Mouse (Mus musculus) megakaryocyte, embryonic 14.5 days (primary cell): ENCODE data around the gene Stim1. TPM values are rescaled to one million over a fixed set of nuclear protein-coding genes. Genes with fewer than 3 reads are reported as not detected.
A peak's percentile ranks its signal among the peaks of the same experiment; 100 is the strongest.
"Not testable (repeated sequence)": the region's sequence is repeated elsewhere in the genome, so short reads cannot be mapped to it uniquely, and the experiment has no call there.

ENCODE experiments used
- H3K27me3 ChIP-seq: replicated peaks from 2 replicates; pipeline ENCODE3; 2012; ENCODE audit warnings: inconsistent platforms
- H3K36me3 ChIP-seq: replicated peaks from 2 replicates; pipeline ENCODE3; 2012; ENCODE audit warnings: low read length, inconsistent platforms, mixed read lengths
- H3K4me1 ChIP-seq: 2 replicates; pipeline ENCODE4 v1.6.1; 2012; ENCODE audit warnings: inconsistent platforms
- H3K4me3 ChIP-seq: replicated peaks from 2 replicates; pipeline ENCODE3; 2012; ENCODE audit warnings: moderate library complexity, mild to moderate bottlenecking, inconsistent platforms
- H3K9me3 ChIP-seq: 2 replicates; pipeline ENCODE4 v1.6.1; 2012; ENCODE audit warnings: inconsistent platforms
- FLI1 ChIP-seq: IDR thresholded peaks from 2 replicates; pipeline ENCODE4 v1.6.1; 2012; ENCODE audit warnings: low read length, inconsistent platforms, mixed read lengths
- GATA1 ChIP-seq: IDR thresholded peaks from 3 replicates; pipeline ENCODE4 v1.6.1; 2012; ENCODE audit warnings: mixed read lengths, low read length, inconsistent platforms, borderline replicate concordance
- polyA plus RNA-seq: library from polyadenylated mRNA; stranded (reverse); fragments of >175 nt; gene quantifications from 2 replicates; pipeline ENCODE4 v1.2.3, GENCODE M21; 2012; ENCODE audit warnings: low replicate concordance; ENCODE audit not compliant: insufficient read depth

Gene Stim1
- polyA plus RNA-seq, 1 experiment = 106 TPM

DNA sequence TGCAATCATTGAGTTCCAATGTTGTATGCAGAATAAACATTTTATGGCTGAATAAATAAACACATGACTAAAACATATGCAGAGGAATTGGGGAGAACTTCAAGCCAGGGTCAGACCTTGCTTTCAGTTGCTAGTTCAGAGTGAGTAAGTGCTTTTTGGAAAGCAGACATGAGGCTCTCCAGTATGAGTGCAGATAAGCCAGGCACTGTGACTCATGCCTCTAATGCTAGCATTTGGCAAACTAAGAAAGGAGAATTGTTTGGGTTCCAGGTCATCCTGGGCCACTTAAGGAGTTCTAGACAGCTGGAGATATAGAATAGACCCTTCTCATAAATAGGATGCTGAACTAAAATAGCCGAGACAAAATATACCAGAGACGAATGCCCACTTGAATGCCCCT, 216.1 kb downstream of the Stim1 start:
- no peak for TF ChIP-seq GATA1
- no peak for TF ChIP-seq FLI1
- Histone ChIP-seq H3K27me3 (no peaks in the 10 kb centered on the region), H3K4me3 (peak overlapping the region; percentile 21), H3K9me3 (no peaks in the 10 kb centered on the region), H3K4me1 (peaks cover 91% of the 10 kb centered on the region), H3K36me3 (peaks cover 11% of the 10 kb centered on the region)

DNA sequence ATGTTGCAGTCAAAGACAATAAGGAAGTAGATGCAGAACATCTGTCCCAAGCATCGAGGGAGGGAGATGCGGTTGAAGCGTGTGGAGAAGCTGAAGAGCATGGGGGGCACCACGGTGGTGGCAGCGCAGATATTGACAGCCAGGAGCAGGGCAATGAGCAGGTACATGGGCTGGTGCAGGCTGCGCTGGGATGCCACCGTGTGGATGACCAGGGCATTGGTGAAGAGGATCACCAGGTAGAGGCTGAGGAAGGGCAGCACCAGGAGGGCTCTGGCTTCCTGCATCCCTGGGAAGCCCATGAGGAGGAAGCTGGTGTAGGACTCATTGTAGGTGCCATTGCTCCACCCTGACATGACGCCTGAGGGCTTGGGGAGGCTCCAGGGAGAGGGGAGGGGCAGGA, 217.2 kb downstream of the Stim1 start:
- H3K36me3 ChIP-seq = peaks cover 11% of the 10 kb centered on the region
- peaks cover 90% of the 10 kb centered on the region for H3K4me1 ChIP-seq
- H3K9me3 ChIP-seq, H3K27me3 ChIP-seq: not testable (repeated sequence)
- peak overlapping the region; percentile 59 for H3K4me3 ChIP-seq

DNA sequence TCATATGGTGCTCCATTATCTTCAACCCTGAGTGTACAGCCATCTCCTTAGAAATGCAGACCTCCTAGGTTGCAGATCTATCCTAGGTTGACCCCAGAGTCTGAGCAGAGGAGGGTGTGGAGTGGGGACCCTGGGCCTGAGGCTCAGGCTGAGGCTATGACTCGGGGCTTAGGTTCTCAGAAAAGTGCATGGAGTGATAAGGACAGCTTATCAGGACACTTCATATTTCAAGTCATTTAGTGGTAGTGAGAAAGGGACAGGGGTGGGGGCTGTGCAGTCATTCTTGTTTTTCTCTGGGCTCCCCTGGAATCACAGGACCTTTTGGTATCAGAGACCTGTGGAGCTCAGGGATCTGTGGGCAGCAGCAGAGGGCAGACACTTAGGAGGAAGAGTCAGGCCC, 218.5 kb downstream of the Stim1 start:
- H3K36me3 ChIP-seq = peaks cover 11% of the 10 kb centered on the region
- TF ChIP-seq FLI1 (no peak), GATA1 (no peak)
- no peaks in the 10 kb centered on the region for H3K9me3 ChIP-seq
- peaks cover 85% of the 10 kb centered on the region for H3K4me1 ChIP-seq
- no peaks in the 10 kb centered on the region for H3K27me3 ChIP-seq
- H3K4me3 ChIP-seq = peak overlapping the region; percentile 58

Other genes starting within 250 kb of the Stim1 start
- gene Il18bp, start 249.1 kb upstream of the Stim1 start, polyA plus RNA-seq = 24.3 and 28.3 TPM in 2 replicates
- gene Rnf121, start 202.3 kb upstream of the Stim1 start, polyA plus RNA-seq = 2.8 TPM in 1 of 2 replicates, not detected in the other
- 4.0 and 5.4 TPM in 2 replicates for gene Xndc1, start 202.3 kb upstream of the Stim1 start, polyA plus RNA-seq
- 0.51 and 0.64 TPM in 2 replicates for gene Xntrpc, start 202.1 kb upstream of the Stim1 start, polyA plus RNA-seq
- not detected in 2 replicates for gene Trpc2, start 184.7 kb upstream of the Stim1 start, polyA plus RNA-seq
- gene Art1, start 166.1 kb upstream of the Stim1 start, polyA plus RNA-seq = not detected in 2 replicates
- gene Art5, start 158.3 kb upstream of the Stim1 start, polyA plus RNA-seq = not detected in 2 replicates
- gene Chrna10, start 151.0 kb upstream of the Stim1 start, polyA plus RNA-seq = 0.18 TPM in 1 of 2 replicates, not detected in the other
- gene Nup98, start 57.6 kb upstream of the Stim1 start, polyA plus RNA-seq = 0.81 and 1.1 TPM in 2 replicates
- 8.0 and 17.3 TPM in 2 replicates for gene Pgap2, start 57.6 kb upstream of the Stim1 start, polyA plus RNA-seq
- gene Rhog, start 11.8 kb upstream of the Stim1 start, polyA plus RNA-seq = 210 and 238 TPM in 2 replicates
- gene Rrm1, start 173.9 kb downstream of the Stim1 start, polyA plus RNA-seq = 13.8 and 46.6 TPM in 2 replicates
- not detected in 2 replicates for gene Olfr543, start 213.9 kb downstream of the Stim1 start, polyA plus RNA-seq
- gene Olfr544, start 220.5 kb downstream of the Stim1 start, polyA plus RNA-seq = not detected in 2 replicates
- not detected in 2 replicates for gene Olfr545, start 231.8 kb downstream of the Stim1 start, polyA plus RNA-seq